ENCODE assay signal across 21 mouse cellular contexts in genomic region chr12:38849994-38850393, GRCm38 (mm10).
"Had no signal": no experiment of that assay in that cellular context is flagged by ENCODE, and none has a peak within 500 bp of the region (broad histone marks: within the 10 kb centered on the region; RNA-seq: fewer than 3 reads in every experiment).

No protein-coding gene starts in this region.

- ATAC-seq: inflammation-experienced regulatory T-cells, adult 6 months; intestine, postnatal 0 days; liver, postnatal 0 days; lung, postnatal 0 days; midbrain, embryonic 15.5 days had no signal

- H3K27me3 ChIP-seq: kidney, embryonic 15.5 days; limb, embryonic 15.5 days; midbrain, embryonic 15.5 days; neural tube, embryonic 12.5 days; stomach, embryonic 15.5 days had no signal

- H3K4me1 ChIP-seq: limb, embryonic 15.5 days; neural tube, embryonic 12.5 days; stomach, embryonic 15.5 days had no signal

- H3K4me2 ChIP-seq: kidney, embryonic 15.5 days; limb, embryonic 15.5 days; liver, embryonic 11.5 days; lung, embryonic 14.5 days; midbrain, embryonic 15.5 days; neural tube, embryonic 12.5 days; stomach, embryonic 15.5 days had no signal

- DNase-seq: kidney, adult 8-10 months; kidney, postnatal 10 days; kidney, postnatal 36 days; layer of hippocampus, postnatal 36 days; liver, postnatal 0 days; lung, embryonic 14.5 days; retina, postnatal 1 day; right cerebral cortex, postnatal 25 days; spleen, adult 18-20 months; thymus, postnatal 25 days had no signal

- H3K36me3 ChIP-seq: kidney, embryonic 15.5 days; limb, embryonic 15.5 days; midbrain, embryonic 15.5 days; neural tube, embryonic 12.5 days; stomach, embryonic 15.5 days had no signal

- H3K9me3 ChIP-seq: kidney, embryonic 15.5 days; limb, embryonic 15.5 days; midbrain, embryonic 15.5 days; neural tube, embryonic 12.5 days; stomach, embryonic 15.5 days had no signal

- H3K27ac ChIP-seq: kidney, embryonic 15.5 days; limb, embryonic 15.5 days; liver, embryonic 14.5 days; macrophage; midbrain, embryonic 15.5 days; neural tube, embryonic 12.5 days; stomach, embryonic 15.5 days had no signal

- H3K9ac ChIP-seq: kidney, embryonic 15.5 days; limb, embryonic 15.5 days; liver, embryonic 14.5 days; liver, postnatal 0 days; lung, embryonic 14.5 days; midbrain, embryonic 15.5 days; neural tube, embryonic 12.5 days; stomach, embryonic 15.5 days had no signal

- H3K4me3 ChIP-seq: kidney, embryonic 15.5 days; limb, embryonic 15.5 days; midbrain, embryonic 15.5 days; neural tube, embryonic 12.5 days; stomach, embryonic 15.5 days had no signal
